Mouse (Mus musculus) cerebellum, postnatal 10 days (tissue): Measurements from ENCODE around the gene Aurkb.

ENCODE experiments used
- DNase-seq, 2 experiments: peaks; one replicate each; pipeline ENCODE4 v3.0.0; 2021; ENCODE audit warnings: mixed read lengths in 2 of 2

The Aurkb gene

GRCm38 (mm10) chr11:69080855-69081222, 35.4 kb downstream of the Aurkb start:
- DNase-seq = no peak

GRCm38 (mm10) chr11:69081613-69082012, 36.2 kb downstream of the Aurkb start:
- no peak for DNase-seq

DNA sequence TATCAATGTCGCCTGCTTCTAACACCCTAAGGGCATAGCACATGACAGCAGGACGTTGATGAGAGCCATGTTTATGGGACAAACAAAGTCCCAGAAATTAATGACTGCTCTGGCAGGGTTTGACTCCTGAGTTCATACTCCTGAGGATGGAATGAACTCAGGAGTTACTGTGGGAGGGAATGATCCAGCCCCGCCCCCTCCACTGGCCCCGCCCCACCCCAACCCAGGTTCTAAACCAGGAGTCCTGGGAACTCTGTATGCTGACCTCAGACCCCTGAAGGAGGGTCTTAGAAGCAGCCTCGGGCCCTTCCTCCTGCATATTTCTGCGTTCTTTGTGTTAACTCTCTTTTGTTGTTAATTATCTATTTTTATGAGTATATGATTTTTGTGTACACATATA, 40.2 kb downstream of the Aurkb start:
- DNase-seq = no peak

- DNase-seq = no peak
These were observed 40.9 kb downstream of the Aurkb start for GRCm38 (mm10) chr11:69086390-69086789.

DNA sequence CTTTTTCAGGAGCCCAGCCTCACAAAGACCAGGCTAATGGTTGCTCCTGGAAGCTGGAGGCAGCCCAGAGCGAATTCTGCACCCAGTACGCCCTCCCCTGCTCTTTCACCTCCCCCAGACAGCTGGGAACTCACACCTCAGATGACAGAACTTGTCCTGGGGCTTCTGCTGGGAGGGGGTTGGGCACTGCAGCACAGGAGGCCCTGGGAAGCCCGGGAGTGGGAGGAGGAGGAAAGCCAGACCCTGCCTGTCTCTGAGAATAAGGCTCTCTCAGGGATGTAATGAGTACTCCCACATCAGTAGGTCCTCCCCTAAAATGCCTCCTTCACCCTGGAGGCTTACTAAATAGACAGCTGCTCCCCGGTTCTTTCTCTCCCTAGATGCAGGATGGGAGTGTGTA, 41.6 kb downstream of the Aurkb start:
- peak in 1 of 2 experiments; percentile 15 for DNase-seq

GRCm38 (mm10) chr11:69087597-69087996, 42.1 kb downstream of the Aurkb start:
- peak in 1 of 2 experiments; percentile 21 for DNase-seq

GRCm38 (mm10) chr11:69088103-69088855, 42.8 kb downstream of the Aurkb start, which contains the start of gene Vamp2:
Gene Vamp2 (plus strand): TSS chr11:69088490.
- DNase-seq = peak; percentile 99

DNA sequence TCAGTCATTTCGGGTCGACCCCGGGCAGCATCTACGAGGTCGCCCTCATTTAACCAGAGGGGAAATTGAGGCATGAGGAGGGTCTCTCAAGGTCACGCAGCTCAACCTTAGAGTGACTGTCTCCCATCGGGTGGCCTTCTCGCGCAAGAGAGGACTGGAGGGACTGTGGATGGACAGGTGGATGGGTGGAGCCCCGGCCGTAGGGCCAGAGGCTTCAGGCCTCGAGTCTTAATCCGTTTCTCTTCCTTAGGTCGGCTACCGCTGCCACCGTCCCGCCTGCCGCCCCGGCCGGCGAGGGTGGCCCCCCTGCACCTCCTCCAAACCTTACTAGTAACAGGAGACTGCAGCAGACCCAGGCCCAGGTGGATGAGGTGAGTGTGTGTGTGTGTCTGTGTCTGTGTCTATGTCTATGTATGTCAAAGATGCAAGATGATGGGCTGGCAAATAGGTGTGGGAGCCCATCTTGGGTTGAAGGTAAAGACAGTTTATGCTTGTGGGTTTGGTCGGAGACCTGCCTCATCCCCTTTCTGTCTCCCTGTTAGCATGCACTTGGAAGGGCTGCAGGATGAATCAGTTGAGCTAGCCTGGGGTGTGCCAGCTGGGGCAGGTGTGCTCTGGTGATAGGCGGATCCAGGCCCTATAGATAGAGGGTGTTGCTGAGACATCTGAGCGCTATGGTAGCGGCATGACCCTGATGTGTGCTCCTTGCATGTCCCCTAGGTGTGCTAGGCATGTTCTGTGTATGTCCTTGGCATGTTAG, 43.6 kb downstream of the Aurkb start:
- DNase-seq = no peak

- peak; percentile 52 to 59 for DNase-seq
These were observed 44.3 kb downstream of the Aurkb start for GRCm38 (mm10) chr11:69089616-69090290.

DNA sequence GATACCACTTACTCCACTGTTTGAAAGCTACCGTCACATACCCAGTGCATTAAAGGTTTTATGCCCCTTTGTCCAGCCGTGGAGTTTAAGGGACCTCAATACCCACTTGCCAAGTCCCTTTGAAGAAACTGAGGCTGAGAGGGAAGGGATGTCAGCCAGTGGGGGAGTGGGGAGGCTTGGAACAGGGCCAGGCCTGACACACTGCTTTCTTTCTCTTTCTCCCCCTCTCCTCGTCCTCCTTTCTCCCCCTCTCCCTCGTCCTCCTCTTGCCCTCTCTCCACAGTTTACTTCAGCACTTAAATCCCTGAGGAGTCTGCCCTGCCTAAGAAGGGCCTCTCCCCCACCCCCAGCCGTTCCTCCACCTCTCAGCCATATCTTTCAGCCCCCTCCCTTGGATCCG, 44.9 kb downstream of the Aurkb start:
- peak in 1 of 2 experiments; percentile 27 for DNase-seq

DNA sequence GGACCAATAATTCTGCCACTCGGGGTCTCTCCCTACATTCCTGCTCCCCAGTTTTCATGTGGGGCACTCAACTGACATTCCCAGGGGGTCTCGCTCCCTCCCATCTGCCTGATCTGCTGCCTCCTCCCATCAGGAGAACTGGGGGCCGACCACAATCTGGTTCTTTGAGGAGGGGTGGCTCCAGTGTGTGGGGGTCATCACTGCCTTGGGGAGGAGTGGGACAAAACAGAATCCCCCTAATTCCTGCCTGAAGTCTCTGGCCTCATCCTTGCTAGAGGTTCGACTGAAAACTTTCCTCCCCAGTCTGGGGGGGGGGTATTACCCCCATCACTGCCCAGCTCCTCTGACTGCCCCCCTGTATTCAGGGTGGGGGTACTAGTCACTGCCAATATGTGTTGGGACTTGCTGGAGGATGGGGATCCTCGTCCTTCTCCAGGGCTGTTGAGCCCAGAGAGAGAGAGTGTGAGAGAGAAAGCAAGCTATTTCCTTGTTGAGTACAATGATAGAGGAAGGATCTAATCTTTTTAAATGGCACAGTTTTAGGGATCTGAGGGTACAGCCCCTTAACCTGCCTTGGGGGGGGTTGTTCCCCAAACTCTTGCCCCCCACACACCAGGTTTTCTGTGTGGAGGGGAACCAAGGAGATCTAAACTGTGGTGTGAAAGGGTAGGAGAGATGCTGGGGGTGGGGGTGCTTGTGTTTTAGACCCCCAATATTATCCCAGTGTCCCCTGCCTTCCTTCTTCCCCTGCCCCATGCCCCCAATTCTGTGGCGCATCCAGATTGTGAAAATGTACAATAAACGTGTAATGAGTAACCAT, 46.3 kb downstream of the Aurkb start:
- DNase-seq = peak; percentile 18 to 19

GRCm38 (mm10) chr11:69092386-69092751, 46.9 kb downstream of the Aurkb start:
- peak; percentile 93 to 97 for DNase-seq

DNA sequence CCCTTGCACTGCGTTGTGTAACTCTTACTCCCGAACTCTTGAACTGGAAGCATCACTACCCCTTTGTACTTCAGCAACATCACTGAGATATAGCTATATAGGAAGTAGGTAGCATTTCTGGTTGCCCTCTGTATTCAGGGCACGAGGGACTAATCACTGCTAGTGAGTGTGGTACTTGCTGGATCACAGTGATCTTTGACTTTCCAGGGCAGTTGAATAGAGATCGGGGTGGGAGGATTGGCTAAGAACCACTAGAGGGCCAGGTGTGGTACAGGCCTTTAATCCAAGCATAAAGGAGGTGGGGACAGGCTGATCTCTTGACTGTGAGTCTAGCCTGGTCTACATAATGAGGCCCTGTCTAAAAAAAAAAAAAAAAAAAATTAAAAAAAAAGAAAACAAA, 47.4 kb downstream of the Aurkb start:
- DNase-seq = peak in 1 of 2 experiments; percentile 30

DNA sequence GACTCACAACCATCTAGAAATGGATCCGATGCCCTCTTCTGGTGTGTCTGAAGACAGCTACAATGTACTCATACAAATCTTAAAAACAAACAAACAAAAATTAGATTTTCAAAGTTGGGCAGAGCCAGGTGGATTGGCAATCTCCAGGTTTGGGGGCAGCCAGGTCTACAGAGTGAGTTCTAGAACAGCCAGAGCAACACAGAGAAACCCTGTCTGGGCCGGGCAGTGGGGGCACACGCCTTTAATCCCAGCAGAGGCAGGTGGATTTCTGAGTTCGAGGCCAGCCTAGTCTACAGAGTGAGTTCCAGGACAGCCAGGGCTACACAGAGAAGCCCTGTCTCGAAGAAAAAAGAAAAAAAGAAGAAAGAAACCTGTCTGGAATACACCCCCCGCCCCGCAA, 48.4 kb downstream of the Aurkb start:
- peak in 1 of 2 experiments; percentile 17 for DNase-seq

DNA sequence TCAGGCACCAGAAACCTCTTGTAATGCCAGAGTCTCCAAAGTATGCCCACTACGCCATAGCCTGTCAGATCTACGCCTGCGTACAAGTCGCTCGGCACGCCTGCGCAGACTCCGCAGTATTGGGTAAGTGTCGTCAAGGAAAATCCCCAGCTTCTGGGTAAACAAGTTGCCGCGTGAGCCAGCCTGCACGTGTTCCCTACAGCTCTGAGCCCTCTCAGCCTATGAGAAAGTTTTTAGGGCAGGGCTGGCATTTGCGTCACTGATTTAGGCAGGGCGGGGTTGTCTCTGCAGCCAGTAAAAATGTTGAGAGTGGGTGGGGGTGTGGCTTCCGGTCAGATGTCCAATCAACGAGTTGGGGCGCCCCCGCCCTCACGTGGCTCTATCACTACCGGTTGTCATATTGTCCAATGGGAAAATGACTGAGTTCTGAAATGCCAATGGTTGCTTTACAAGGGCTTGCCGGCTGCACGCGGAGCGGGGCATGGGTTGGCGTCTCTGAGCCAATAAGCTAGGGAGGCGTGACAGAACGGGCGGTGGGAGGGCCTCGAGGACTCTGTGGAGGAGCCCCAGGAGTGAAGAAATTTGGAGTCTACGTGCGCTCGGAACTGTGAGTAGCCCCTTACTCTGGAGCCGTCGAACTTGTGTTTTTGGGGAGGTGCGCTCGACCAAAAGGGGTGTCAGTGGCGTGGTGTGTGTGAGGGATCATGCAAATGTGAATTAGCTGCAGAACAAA, 49.4 kb downstream of the Aurkb start, which contains the start of gene Per1:
TSS of gene Per1 (plus strand) at position 521 of the 733 bp plus-strand sequence.
- peak; percentile 99 for DNase-seq

GRCm38 (mm10) chr11:69095511-69096231, 50.2 kb downstream of the Aurkb start:
- no peak for DNase-seq

DNA sequence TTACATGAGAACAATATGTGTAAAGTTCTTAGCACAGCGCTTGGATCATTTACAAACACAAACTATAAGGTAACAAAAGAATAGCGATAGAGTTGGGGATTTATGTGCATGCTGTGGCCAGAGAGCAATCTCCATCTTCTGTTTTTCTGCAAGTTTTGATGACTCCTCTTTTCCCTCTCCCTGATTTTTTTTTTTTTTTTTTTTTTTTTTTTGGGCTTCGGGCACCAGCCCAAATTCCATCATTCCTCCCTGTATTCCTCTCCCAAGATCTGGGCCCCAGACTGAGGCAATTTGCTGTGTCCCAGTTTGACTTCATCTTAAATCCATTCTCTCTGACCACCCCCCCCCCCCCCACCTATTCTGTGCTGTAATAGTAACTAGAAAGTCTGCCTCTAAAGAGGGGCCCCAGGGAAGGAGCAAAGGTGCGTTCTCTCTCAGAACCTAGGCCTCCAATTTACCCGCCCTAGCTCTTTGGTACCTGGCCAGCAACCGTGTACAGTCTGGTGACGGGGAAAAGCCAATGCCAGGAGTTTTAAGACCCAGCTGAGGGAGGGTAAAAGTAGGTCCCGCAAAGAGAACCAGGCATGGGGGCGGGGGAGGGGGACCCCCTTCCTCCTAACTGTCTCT, 51.0 kb downstream of the Aurkb start:
- DNase-seq = no peak

- peak; percentile 90 to 94 for DNase-seq
These were observed 51.8 kb downstream of the Aurkb start for GRCm38 (mm10) chr11:69096987-69097900.

- DNase-seq = no peak
These were observed 52.8 kb downstream of the Aurkb start for GRCm38 (mm10) chr11:69098039-69098761.
